Mouse (Mus musculus): ENCODE measurements at regions not wholly inside any gene's neighbourhood (a gene's known extent, or its start where the extent isn't known, plus 50 kb on each side); places are given as distances from the start of the nearest gene placed in this dataset.
A peak's percentile ranks its signal among the peaks of the same experiment; 100 is the strongest.

- DNase-seq (ENCODE audit: low spot score), result no peak
Observed at GRCm38 (mm10) chr10:67663028-67663427, 114.3 kb upstream of the Ado start.

DNA sequence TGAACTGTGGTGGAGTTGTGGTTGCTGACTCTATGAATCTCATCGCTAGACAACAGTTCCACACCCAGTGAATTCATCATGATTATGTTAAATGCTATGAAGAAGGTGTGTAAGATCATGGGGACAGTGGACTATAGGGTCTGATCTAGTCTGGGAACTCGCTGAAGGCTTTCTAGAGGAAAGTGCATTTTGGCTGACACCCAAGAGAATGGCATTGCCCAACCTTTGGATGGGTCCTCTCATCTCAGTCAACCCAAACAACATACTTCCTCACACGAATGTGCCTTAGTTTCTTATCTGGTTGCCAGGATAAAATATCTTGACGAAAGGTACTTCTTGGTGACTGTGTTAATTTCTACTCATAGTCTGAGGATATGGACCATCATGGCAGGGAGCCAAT is 112.9 kb upstream of the Ado start:
- DNase-seq (ENCODE audit: low spot score), result peak; percentile 10

- DNase-seq (ENCODE audit: low spot score), result no peak
Observed at GRCm38 (mm10) chr10:67658005-67658545, 109.3 kb upstream of the Ado start.

DNA sequence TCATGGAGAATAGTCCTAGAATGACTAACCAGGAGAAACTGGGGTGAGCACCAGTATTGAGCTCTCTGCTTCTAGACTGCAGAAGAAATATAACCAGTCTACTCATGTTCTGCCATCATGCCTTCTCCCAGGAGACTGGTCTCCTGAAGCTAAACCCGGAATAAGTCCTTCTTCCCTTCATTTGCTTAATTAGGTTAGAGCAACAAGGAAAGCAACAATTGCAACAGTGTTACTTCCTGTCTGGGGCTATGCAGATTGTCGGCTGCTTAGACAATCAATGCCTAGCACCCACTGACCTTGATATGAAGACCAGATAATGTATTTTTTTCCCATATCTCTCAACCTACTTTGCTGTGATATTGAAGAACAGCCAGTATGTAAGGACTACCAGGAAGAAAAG is 108.5 kb upstream of the Ado start:
- no peak for DNase-seq (ENCODE audit: low spot score)

- DNase-seq (ENCODE audit: low spot score), result no peak
Observed at GRCm38 (mm10) chr10:67654518-67654917, 105.8 kb upstream of the Ado start.

GRCm38 (mm10) chr10:67652300-67652699 is 103.5 kb upstream of the Ado start:
- no peak for DNase-seq (ENCODE audit: low spot score)

DNA sequence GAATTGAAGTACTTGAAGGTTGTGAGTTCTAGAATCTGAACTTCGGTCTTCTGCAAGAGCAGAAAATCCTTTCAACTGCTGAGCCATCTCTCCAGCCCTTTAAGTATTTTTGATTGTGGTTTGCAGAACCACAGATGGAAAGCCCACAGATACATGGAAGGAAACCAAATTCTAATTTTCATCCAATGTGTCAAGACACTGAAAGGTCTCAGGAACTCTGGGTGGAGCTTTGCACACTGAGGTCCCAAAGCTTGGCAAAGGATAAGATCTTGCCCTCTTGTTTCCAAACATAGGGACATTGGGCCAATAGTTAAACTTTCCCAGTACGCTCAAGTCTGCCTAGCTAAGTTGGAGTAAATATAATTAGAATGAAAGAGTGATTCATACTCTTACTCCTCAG is 102.6 kb upstream of the Ado start:
- DNase-seq (ENCODE audit: low spot score), result peak; percentile 13

DNA sequence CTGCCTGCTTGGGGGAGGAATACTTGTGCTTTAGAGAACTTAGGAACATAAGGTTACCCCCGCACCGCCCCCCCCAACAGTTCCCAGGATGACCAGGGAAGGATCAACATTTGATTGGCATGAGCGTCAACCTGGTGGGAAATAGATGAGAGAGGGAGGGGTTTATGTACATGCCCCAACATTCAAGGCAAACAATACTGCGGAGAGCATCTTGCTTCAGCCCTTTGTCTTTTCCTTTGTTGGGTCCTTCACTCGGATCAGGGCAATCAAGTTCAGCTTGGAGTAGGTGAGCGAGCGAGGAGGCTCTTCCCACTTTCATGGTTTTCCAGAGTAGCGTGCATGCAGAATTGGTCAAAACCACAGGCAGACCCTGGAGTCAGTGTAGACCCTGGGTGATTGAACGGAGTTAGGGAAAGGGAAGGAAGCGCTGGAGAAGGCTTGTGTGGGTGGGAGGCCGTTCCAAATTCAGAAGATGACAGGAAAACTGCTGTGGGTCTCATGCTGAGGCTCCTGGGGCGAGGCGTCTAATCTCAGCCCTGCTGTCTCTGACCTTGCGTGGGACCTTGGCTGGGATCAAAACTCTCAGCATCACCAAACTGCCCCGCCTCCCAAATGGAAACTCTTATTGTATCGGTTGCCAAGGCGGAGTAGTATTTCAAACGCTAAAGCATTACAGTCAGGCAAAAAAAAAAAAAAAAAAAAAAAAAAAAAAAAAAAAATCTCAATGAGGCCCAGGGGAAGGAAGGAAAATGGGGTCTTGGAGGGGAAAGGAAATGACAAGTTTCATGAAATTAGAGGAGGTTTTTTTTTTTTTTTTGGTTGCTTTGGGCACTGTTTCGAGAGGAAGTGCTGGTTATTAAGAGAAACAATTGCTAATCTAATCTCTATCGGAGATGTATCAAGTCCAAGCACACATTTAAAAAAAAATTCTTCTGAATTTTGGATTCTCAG is 99.3 kb upstream of the Ado start:
- no peak for DNase-seq (ENCODE audit: low spot score)

DNA sequence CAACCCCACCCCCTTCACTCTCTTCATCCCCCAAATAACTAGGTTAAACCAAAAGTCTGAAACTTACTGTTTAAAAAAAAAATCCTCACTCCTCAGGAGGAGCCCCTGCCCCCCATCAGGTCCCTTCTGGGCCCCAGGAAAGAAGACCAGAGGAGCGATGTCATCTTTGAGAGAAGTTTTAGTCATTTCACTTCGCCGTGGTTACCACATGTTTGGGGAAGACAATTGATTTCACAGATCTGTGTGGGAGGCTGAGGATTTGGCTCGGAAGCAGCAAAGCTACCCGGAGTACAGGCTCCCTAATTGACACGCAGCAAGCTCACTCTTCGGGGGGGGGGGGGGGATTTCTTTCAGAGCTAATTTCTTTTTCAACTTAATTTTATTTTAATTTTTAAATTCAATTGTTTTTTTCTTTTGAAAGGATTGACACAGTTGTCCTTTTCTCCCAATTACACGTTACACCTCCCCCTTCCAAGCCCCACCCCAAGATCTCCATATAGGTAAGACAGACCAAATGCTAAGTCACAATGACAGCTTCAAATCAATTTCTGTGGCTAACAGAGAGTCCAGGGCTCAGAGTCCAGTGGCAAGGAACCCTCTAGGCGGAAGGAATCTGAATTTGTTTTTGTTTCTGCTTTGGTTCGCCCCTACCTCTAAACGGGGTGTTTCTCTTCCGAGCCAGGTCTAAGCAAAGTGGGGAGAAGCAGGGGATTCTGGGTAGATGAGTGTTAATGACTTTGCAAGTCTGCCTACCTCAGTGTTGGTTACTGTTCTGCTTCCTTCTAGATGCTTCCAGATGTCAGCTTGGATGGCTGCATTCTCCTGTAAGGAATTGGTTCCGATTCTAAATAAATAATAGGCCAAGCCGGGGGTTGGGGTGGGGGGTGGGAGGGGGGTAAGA is 98.2 kb upstream of the Ado start:
- no peak for DNase-seq (ENCODE audit: low spot score)

- no peak for DNase-seq (ENCODE audit: low spot score)
Observed at GRCm38 (mm10) chr10:67645821-67646220, 97.1 kb upstream of the Ado start.

GRCm38 (mm10) chr10:67644280-67644679 is 95.5 kb upstream of the Ado start:
- peak; percentile 29 for DNase-seq (ENCODE audit: low spot score)

DNA sequence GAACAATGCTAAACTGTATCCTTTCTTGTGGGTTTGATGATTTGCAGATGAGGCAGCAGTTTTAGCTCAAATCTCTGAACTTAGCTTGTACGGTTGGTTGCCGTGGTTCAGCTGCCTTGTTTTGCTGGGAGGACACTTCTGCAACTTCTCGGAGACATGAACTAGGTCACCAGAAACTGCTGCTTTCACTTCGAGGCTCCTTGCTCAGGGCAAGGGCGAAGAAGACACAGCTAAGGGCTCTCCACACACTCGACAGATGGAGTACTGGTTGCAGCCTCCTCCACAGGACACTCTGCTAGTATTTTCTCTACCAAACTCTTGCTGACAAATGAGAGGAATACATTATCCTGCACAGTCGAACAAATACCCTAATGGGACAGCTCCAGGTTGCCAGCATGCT is 94.9 kb upstream of the Ado start:
- DNase-seq (ENCODE audit: low spot score), result no peak

DNA sequence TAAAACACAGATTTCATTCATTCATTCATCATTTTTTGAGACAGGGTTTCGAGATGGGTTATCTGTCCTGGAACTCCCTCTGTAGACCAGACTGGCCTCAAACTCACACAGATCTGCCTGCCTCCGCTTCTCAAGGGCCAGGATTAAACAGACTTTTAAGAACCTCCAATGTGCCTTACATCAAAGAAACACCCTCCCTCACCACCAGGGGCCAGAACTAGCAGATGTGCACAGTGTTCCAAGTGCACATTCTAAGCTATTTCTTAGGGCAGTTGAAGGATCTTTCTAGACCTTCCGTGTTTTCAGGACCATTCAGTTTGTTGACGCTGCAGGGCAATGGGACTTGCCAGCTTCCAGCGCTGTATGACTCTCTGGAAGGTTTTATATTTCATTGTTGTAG is 88.6 kb upstream of the Ado start:
- no peak for DNase-seq (ENCODE audit: low spot score)

DNA sequence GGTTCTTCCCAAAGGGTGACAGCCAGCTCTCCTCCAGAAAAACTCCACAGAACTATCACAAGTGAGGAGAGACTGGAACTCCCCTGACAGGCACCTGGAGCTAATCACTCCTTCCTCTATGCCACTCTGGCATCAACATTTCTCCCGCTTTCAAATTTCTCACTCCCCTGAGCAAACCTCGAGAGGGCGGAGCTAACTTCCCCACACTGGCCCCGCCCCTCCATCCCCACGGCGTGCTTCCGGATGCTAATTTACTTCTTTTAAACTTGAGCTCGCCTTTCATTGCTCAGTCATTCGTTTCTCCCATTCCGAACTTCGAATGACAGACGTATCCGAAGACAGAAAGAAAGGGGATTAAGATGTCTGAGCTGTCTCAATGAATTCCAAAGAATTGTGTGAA is 87.8 kb upstream of the Ado start:
- DNase-seq (ENCODE audit: low spot score), result no peak

DNA sequence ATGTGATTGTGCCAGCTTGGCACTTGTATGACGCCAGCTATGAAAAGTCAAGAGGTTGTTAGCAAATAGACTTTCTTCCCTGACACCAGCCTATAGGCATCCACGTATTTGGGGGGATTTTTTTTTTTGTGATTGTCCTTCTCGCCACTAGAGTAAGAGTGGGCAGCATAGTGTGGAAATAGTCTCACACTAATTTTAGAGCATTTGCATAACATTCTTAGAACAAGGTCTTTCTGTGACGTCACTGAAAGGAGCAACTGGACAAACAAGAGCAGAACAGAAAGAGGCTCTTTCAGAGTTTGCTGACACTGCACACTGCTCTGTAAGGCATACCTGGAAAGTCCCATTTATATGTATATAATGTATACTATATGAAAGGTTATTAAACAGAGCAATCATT is 86.0 kb upstream of the Ado start:
- DNase-seq (ENCODE audit: low spot score), result no peak

DNA sequence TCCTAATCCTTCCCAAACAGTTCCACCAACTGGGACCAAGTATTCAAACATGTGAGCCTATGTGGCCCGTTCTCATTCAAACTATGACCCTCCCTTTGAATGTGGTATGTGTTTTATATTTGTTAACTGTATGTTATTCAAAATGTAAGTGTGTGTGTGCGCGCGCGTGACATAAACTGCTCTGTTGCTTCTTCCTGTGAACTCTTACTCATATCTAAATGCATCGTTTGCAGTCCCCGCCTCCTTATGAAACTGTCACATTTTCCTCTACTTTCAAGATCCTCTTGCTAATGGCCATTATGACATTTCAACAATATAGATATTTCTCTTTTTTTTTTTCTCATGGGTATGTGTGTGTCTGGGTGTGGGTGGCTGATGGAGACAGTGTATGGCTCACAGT is 84.3 kb upstream of the Ado start:
- DNase-seq (ENCODE audit: low spot score), result no peak

- DNase-seq (ENCODE audit: low spot score), result no peak
Observed at GRCm38 (mm10) chr10:67623338-67623737, 74.6 kb upstream of the Ado start.

GRCm38 (mm10) chr10:67620018-67620417 is 71.3 kb upstream of the Ado start:
- DNase-seq (ENCODE audit: low spot score), result no peak

- DNase-seq (ENCODE audit: low spot score), result no peak
Observed at GRCm38 (mm10) chr10:67618112-67618511, 69.4 kb upstream of the Ado start.

GRCm38 (mm10) chr10:67615016-67615415 is 66.3 kb upstream of the Ado start:
- no peak for DNase-seq (ENCODE audit: low spot score)

DNA sequence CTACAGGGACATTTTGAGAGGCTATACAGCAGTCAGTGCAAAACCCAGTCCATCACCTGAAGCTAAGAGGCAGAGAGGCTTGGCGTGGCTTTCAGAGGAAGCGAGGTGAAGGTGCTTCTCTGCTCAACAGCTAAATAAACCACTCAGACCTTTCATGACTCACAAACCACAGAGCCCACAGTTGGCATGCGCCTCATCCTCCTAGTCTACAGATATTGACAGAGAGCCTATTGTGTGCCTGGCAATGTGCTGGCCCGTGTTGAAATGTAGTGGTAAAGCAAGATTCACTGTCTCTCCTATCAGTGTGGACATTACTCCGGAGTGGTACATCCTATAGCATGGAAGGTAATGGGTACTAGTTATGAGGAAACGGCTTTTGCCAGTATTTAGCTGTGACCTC is 61.9 kb upstream of the Ado start:
- DNase-seq (ENCODE audit: low spot score), result no peak

DNA sequence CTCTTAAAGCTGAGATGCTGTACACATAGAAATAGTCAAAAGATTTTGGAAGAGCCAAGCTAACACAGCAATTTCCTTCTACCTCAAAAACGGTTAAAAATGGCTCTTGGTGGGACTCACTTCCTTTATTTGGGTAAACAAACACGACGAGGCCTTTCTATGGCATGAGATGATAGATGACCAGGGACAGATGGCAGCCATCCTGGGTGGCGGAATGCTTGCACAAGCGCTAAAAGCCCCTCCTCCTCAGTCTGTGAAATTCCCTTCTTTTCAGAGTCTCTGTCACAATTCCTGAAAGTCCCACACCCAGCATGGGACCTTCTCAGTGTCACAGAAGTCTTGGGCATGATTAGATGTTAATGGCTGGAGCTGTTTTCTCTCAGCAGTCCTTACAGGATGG is 59.3 kb upstream of the Ado start:
- peak; percentile 5 for DNase-seq (ENCODE audit: low spot score)
